Mouse (Mus musculus) testis, adult 2 months (tissue): ENCODE results near the gene Creb3l4.

Experiments
- CTCF ChIP-seq: fragments of 200-500 bp; IDR thresholded peaks from 2 replicates; pipeline ENCODE4 v1.5.1; 2012; ENCODE audit warnings: low read depth, mild to moderate bottlenecking, inconsistent platforms, low read length, moderate library complexity; ENCODE audit not compliant: control insufficient read depth, insufficient read depth, insufficient replicate concordance
- POLR2A ChIP-seq: fragments of 200-500 bp; IDR thresholded peaks from 2 replicates; pipeline ENCODE4 v1.6.1; 2012; ENCODE audit warnings: low read depth, mild to moderate bottlenecking, inconsistent platforms, low read length, moderate library complexity; ENCODE audit not compliant: control insufficient read depth

- TF ChIP-seq POLR2A: no peak
- TF ChIP-seq CTCF: no peak
Measured at GRCm38 (mm10) chr3:90279743-90280142, 36.4 kb upstream of the Creb3l4 start.
